Mouse (Mus musculus) midbrain, postnatal 0 days (tissue): ENCODE data around the gene Xylt1. TPM values are rescaled to one million over a fixed set of nuclear protein-coding genes. Genes with fewer than 3 reads are reported as not detected.

Source experiments
- ATAC-seq: fragments of 200-750 bp; cut with Nextera tagmentation; 2 replicates; pipeline ENCODE4 v1.8.0; 2017; ENCODE audit warnings: moderate number of reproducible peaks, mild to moderate bottlenecking, moderate TSS enrichment, moderate library complexity; ENCODE audit not compliant: low FRiP score
- DNase-seq: peaks from one replicate; pipeline ENCODE4 v3.0.0-alpha.2; 2015; ENCODE audit warnings: low spot score
- H3K27ac ChIP-seq: fragments of 300-500 bp; sonication (generic); 2 replicates; pipeline ENCODE4 v1.5.1; 2014; ENCODE audit warnings: low read depth, mild to moderate bottlenecking, low read length, mixed read lengths
- H3K27me3 ChIP-seq: fragments of 300-500 bp; sonication (generic); 2 replicates; pipeline ENCODE4 v1.6.1; 2014; ENCODE audit warnings: low read length, control low read depth, mixed read lengths; ENCODE audit not compliant: insufficient read depth
- H3K36me3 ChIP-seq: fragments of 300-500 bp; sonication (generic); 2 replicates; pipeline ENCODE4 v1.6.1; 2014; ENCODE audit warnings: low read length, control low read depth, mixed read lengths; ENCODE audit not compliant: insufficient read depth
- H3K4me1 ChIP-seq: fragments of 300-500 bp; sonication (generic); 2 replicates; pipeline ENCODE4 v1.6.1; 2014; ENCODE audit warnings: mild to moderate bottlenecking, control low read depth, antibody characterized with exemption, low read length, mixed read lengths; ENCODE audit not compliant: insufficient read depth
- H3K4me2 ChIP-seq: fragments of 300-500 bp; sonication (generic); 2 replicates; pipeline ENCODE4 v1.6.1; 2014; ENCODE audit warnings: low read depth, mild to moderate bottlenecking, low read length, mixed read lengths; ENCODE audit not compliant: poor library complexity, severe bottlenecking
- H3K4me3 ChIP-seq: fragments of 300-500 bp; sonication (generic); 2 replicates; pipeline ENCODE4 v1.5.1; 2014; ENCODE audit warnings: low read depth, mild to moderate bottlenecking, low read length, moderate library complexity
- H3K9ac ChIP-seq: fragments of 300-500 bp; sonication (generic); replicated peaks from 2 replicates; pipeline ENCODE4 v1.6.1; 2014; ENCODE audit warnings: mild to moderate bottlenecking, low read length, moderate library complexity, mixed read lengths; ENCODE audit not compliant: poor library complexity, severe bottlenecking
- H3K9me3 ChIP-seq: fragments of 300-500 bp; sonication (generic); 2 replicates; pipeline ENCODE4 v1.6.1; 2016; ENCODE audit warnings: low read length, control low read depth
- CTCF ChIP-seq: IDR thresholded peaks from 2 replicates; pipeline ENCODE4 v1.5.1; 2016; ENCODE audit warnings: antibody characterized with exemption, mild to moderate bottlenecking
- WGBS: fragments of 180-500 bp; shearing (Covaris S2); extraction: QIAGEN DNeasy Blood & Tissue Kit; methylation state at CpG from one replicate; pipeline ENCODE4 v1.1.7; 2014; 5-methylcytosine and 5-hydroxymethylcytosine counted together
- polyA plus RNA-seq: library from polyadenylated mRNA; unstranded; fragments of >200 nt; fragmentation: Nextera tagmentation; extraction: Ambion mirVana; gene quantifications from 2 replicates; pipeline ENCODE4 v1.2.1, GENCODE M21; 2015
- total RNA-seq: library from RNA; depleted of rRNA; stranded (reverse); fragments of >200 nt; gene quantifications from 2 replicates; pipeline ENCODE4 v1.2.3, GENCODE M21; 2014

Xylt1 gene
- total and polyA plus RNA-seq, 2 experiments from 2014 or later: 2.5 to 16.4 TPM

DNA sequence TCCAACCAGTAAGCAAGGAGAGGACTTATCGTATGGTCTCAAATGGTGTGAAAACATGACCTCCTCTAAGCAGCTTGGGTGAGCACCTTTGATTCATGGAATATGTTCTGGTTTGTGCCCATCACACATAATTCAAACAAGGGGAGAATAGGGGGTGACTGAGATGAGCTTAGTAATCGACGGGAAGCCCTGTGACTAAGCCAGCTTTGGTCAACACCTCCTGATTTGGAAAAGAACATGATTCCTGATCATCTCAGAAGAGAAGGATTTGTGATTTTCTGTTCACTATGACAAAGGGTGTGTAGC, 306.2 kb downstream of the Xylt1 start:
- no peaks in the 10 kb centered on the region for H3K4me1 ChIP-seq
- 24% methylated on average over 3 of the region's 3 CpGs for WGBS
- no peaks in the 10 kb centered on the region for H3K36me3 ChIP-seq
- H3K4me3 ChIP-seq: no peak overlapping the region
- H3K27ac ChIP-seq: no peak overlapping the region
- no peak overlapping the region for H3K4me2 ChIP-seq
- no peak for TF ChIP-seq CTCF
- no peak for DNase-seq
- H3K9me3 ChIP-seq: no peaks in the 10 kb centered on the region
- ATAC-seq: no peak
- H3K27me3 ChIP-seq: no peaks in the 10 kb centered on the region
- no peak overlapping the region for H3K9ac ChIP-seq

DNA sequence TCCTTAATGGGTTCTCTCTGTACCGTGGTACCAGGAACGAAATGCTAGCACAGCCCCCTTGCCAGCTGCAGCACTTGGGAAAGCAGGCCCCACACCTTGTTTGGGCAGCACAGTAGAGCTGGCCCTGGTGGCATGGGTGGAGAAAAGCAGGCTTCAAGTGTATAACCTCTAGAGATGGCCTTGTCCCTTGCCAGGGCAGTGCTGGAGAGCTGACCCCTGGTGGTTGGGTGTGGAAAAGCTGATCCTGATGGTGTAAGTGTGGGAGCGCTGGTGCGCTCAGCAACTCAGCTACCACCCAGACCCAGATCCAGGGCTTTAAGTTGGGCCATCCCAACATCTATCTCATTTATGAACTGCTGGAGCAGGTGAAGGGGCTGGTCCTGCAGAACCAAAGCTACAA, 314.8 kb downstream of the Xylt1 start:
- Histone ChIP-seq H3K4me3 (no peak overlapping the region), H3K4me1 (0 out of 2 replicates have a peak, but pooled peaks cover 5% of the 10 kb centered on the region), H3K27ac (no peak overlapping the region), H3K36me3 (no peaks in the 10 kb centered on the region), H3K27me3 (no peaks in the 10 kb centered on the region), H3K9ac (no peak overlapping the region), H3K4me2 (no peak overlapping the region), H3K9me3 (no peaks in the 10 kb centered on the region)
- DNase-seq (no peak), ATAC-seq (no peak)
- 88% methylated on average over 4 of the region's 4 CpGs for WGBS
- peak; percentile 36 for TF ChIP-seq CTCF

DNA sequence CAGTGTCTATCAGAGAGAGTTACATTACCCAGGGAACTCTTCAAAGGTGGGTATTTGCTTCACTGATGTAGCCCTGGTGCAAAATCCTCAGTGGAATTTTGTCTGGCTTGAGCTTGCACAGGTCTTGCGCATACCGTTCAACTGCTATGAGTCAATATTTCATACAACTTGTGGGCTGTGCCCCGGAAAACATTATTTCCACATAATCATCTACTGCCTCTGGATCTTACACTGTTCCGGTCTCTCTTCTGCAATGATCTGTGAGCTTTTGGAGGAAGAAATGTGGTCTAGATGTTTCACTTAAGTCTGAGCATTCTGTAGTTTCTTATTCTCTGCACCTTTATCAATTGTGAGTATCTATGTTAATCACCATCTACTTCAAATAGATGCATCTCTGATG, 316.9 kb downstream of the Xylt1 start:
- Histone ChIP-seq H3K9me3 (no peaks in the 10 kb centered on the region), H3K4me3 (no peak overlapping the region), H3K4me2 (no peak overlapping the region), H3K27me3 (no peaks in the 10 kb centered on the region), H3K27ac (no peak overlapping the region), H3K4me1 (0 out of 2 replicates have a peak, but pooled peaks cover 5% of the 10 kb centered on the region), H3K9ac (no peak overlapping the region), H3K36me3 (no peaks in the 10 kb centered on the region)
- DNase-seq (no peak), ATAC-seq (no peak)
- WGBS: 95% methylated on average over 4 of the region's 4 CpGs
- no peak for TF ChIP-seq CTCF

DNA sequence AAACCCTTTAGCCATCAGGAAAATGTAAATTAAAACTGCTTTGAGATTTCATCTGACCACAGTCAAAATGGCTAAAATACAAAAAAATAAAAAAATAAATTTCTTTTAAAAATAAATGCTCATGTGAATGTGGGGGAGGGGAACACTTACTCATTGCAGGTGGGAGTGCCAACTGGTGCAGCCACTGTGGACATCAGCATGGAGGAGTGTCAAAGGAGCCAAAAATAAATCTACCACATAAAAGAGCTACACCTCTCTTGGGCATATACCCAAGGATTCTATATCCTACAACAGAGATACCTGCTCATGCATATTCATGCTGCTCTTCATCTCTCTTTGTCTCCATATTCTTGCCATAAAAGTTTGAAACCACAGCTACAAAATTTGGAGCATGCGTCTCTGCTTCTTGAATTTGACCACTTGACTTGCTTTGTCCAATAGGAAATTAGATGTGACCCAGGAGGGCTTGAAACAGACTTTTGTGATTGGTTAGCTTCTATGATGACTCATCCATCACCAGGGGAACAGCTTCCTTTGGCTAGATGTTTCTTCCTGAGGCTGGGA, 317.9 kb downstream of the Xylt1 start:
- WGBS: 96% methylated on average over 1 of the region's 1 CpGs
- Histone ChIP-seq H3K4me1 (0 out of 2 replicates have a peak, but pooled peaks cover 5% of the 10 kb centered on the region), H3K27me3 (no peaks in the 10 kb centered on the region), H3K36me3 (no peaks in the 10 kb centered on the region), H3K9me3 (no peaks in the 10 kb centered on the region), H3K9ac (no peak overlapping the region), H3K4me2 (no peak overlapping the region), H3K4me3 (no peak overlapping the region), H3K27ac (no peak overlapping the region)
- TF ChIP-seq CTCF: no peak
- ATAC-seq: no peak
- no peak for DNase-seq

DNA sequence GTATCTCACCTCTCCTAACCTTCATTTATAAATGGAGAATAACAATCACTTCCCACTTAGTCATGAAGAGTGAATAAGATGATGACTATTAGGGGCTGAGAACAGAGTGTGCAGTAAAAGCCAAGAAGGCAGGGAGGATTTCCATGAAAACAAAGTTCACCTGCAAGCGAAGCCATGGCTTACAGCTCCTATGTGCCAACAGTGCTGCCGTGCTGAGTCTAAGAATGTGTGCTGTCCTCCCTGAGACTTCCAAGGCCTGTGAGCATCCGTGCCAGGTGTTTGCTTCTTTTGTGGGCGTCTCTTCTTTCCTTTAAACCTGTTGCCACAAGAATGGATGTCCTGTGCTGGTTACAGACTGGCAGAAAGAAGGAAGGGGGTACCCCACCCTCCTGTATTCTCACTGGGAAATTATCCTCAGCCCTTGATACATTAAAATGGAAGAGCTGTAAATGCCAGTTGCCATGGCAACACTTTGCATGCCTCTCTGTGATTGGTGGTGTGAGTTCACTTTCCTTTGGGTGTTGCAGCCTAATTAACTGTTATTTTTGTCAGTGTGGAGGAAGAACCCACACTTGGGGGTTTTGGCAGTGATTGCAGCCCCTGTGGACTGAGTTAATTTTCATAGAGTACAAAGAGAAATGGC, 318.7 kb downstream of the Xylt1 start:
- ATAC-seq: peak; percentile 78
- Histone ChIP-seq H3K27ac (peak overlapping the region; percentile 39; the same call in 1 of the 2 replicates), H3K4me2 (peak overlapping the region; percentile 15; the same call in 1 of the 2 replicates), H3K27me3 (no peaks in the 10 kb centered on the region), H3K4me1 (0 out of 2 replicates have a peak, but pooled peaks cover 5% of the 10 kb centered on the region), H3K9ac (no peak overlapping the region), H3K36me3 (no peaks in the 10 kb centered on the region), H3K9me3 (no peaks in the 10 kb centered on the region), H3K4me3 (no peak overlapping the region)
- 29% methylated on average over 4 of the region's 4 CpGs for WGBS
- no peak for TF ChIP-seq CTCF
- DNase-seq: peak; percentile 80

DNA sequence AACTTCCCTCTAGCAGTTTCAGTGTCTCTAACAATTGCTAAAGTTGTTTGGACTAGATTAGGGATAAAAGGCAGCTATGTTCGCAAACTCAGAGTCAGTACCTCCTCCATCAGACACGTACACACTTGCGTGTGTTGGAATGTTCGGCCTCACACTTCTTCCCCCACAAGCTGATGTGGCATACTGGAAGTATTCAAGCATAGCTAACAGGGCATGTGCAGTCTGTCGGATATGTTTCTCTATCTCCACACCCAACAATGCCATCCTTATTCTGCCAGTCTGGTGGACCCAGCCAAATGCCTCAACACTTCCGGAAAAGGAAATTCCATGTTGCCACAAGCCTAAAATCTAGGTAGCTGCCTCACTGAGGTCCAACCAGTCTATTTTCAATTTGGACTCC, 319.3 kb downstream of the Xylt1 start:
- no peaks in the 10 kb centered on the region for H3K27me3 ChIP-seq
- no peak overlapping the region for H3K4me2 ChIP-seq
- no peaks in the 10 kb centered on the region for H3K9me3 ChIP-seq
- H3K4me1 ChIP-seq: 0 out of 2 replicates have a peak, but pooled peaks cover 5% of the 10 kb centered on the region
- 57% methylated on average over 6 of the region's 6 CpGs for WGBS
- H3K36me3 ChIP-seq: no peaks in the 10 kb centered on the region
- TF ChIP-seq CTCF: no peak
- no peak overlapping the region for H3K27ac ChIP-seq
- ATAC-seq: no peak
- no peak overlapping the region for H3K9ac ChIP-seq
- no peak overlapping the region for H3K4me3 ChIP-seq
- no peak for DNase-seq
